ENCODE assay signal across 10 mouse cellular contexts in the genomic region with DNA sequence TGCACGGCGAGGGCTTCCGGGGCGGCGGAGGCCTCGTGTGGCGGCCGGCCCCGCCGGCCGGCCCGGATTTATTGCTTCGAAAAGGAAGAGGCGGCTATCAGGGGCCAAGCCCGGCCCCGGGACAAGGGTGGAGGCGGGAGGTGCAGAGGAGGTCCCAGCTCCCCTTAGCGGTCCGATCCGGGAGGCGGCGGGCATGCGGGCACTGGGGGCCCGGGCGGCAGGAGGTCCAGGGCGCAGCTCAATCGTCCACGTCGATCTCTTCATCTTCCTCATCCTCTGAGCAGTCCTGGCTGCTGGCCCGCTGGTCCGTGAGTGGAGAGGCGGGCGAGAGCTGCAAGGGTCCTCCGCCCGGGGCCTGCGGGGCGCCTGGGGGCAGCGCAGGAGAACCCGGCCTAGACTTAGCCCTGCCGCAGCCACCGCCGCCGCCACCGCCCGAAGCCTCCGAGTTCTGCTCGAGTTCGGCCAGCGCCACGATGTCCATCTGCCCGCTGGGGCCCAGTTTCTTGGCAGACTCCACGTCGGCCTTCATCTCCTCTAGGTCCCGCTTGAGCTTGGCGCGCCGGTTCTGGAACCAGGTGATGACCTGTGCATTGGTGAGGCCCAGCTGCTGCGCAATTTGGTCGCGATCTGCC. TPM values are rescaled to one million over a fixed set of nuclear protein-coding genes. Genes with fewer than 3 reads are reported as not detected.
DNase-seq lines count a peak whose midpoint lies in the region; ATAC-seq lines count a peak whose summit lies in the region.
"Had no signal": no experiment of that assay in that cellular context is flagged by ENCODE, and none has a peak within 500 bp of the region (broad histone marks: within the 10 kb centered on the region; RNA-seq: fewer than 3 reads in every experiment).

No protein-coding gene starts in this region.

- DNase-seq in embryo, embryonic 10 days (ENCODE audit: low spot score): peak; percentile 27
- no peak for DNase-seq in embryo, embryonic 11 days
- DNase-seq in lung, postnatal 10 days: no peak
- DNase-seq in adrenal gland, postnatal 14 days: no peak
- no peak for DNase-seq in layer of hippocampus, adult 9-11 months
- DNase-seq: lung, postnatal 14 days; right cerebral cortex, postnatal 14 days had no signal

- no peak overlapping the region for H3K9ac ChIP-seq in lung, embryonic 16.5 days (ENCODE audit: low read length)
- H3K9ac ChIP-seq in hindbrain, embryonic 15.5 days: peak overlapping the region; percentile 60
- peak overlapping the region; percentile 92 for H3K9ac ChIP-seq in neural tube, embryonic 14.5 days (replicated peaks; ENCODE audit: low read depth, low read length)

- H3K9me3 ChIP-seq in lung, embryonic 16.5 days (ENCODE audit: control insufficient read depth, low read length): no peaks in the 10 kb centered on the region
- no peaks in the 10 kb centered on the region for H3K9me3 ChIP-seq in hindbrain, embryonic 15.5 days
- H3K9me3 ChIP-seq in neural tube, embryonic 14.5 days (ENCODE audit: control insufficient read depth, low read length): no peaks in the 10 kb centered on the region

- no peaks in the 10 kb centered on the region for H3K36me3 ChIP-seq in lung, embryonic 16.5 days (ENCODE audit: control insufficient read depth, insufficient read depth, low read length)
- H3K36me3 ChIP-seq in hindbrain, embryonic 15.5 days: no peaks in the 10 kb centered on the region
- no peaks in the 10 kb centered on the region for H3K36me3 ChIP-seq in neural tube, embryonic 14.5 days (ENCODE audit: control insufficient read depth, insufficient read depth, low read length)

- ATAC-seq in lung, embryonic 16.5 days (ENCODE audit: low read depth): no peak
- no peak for ATAC-seq in hindbrain, embryonic 15.5 days (ENCODE audit: low FRiP score, low read depth)
- ATAC-seq in neural tube, embryonic 14.5 days (ENCODE audit: low read depth): no peak

- H3K4me3 ChIP-seq in lung, embryonic 16.5 days (ENCODE audit: low read length): peak overlapping the region; percentile 6; the same call in 1 of the 2 replicates
- peak overlapping the region; percentile 48 for H3K4me3 ChIP-seq in hindbrain, embryonic 15.5 days
- H3K4me3 ChIP-seq in neural tube, embryonic 14.5 days (ENCODE audit: low read depth, low read length): peak overlapping the region; percentile 65

- H3K27ac ChIP-seq in lung, embryonic 16.5 days (ENCODE audit: low read length): no peak overlapping the region
- peak overlapping the region; percentile 85 for H3K27ac ChIP-seq in hindbrain, embryonic 15.5 days (replicated peaks)
- peak overlapping the region; percentile 97 for H3K27ac ChIP-seq in neural tube, embryonic 14.5 days (ENCODE audit: low read depth, low read length)

- peak overlapping the region; percentile 17; the same call in 1 of the 2 replicates for H3K4me2 ChIP-seq in lung, embryonic 16.5 days (ENCODE audit: low read depth, low read length)
- H3K4me2 ChIP-seq in hindbrain, embryonic 15.5 days: peak overlapping the region; percentile 55
- H3K4me2 ChIP-seq in neural tube, embryonic 14.5 days (ENCODE audit: low read depth, low read length): peak overlapping the region; percentile 57

- H3K4me1 ChIP-seq in lung, embryonic 16.5 days (replicated peaks; ENCODE audit: control insufficient read depth, insufficient read depth, low read length): peaks cover 37% of the 10 kb centered on the region
- H3K4me1 ChIP-seq in hindbrain, embryonic 15.5 days (replicated peaks): peaks cover 38% of the 10 kb centered on the region
- H3K4me1 ChIP-seq in neural tube, embryonic 14.5 days (ENCODE audit: control insufficient read depth, insufficient read depth, low read length): peaks cover 13% of the 10 kb centered on the region; the same call in 1 of the 2 replicates

- H3K27me3 ChIP-seq in lung, embryonic 16.5 days (ENCODE audit: control insufficient read depth, insufficient read depth, low read depth, low read length): peaks cover 96% of the 10 kb centered on the region
- peaks cover 52% of the 10 kb centered on the region for H3K27me3 ChIP-seq in hindbrain, embryonic 15.5 days
- H3K27me3 ChIP-seq in neural tube, embryonic 14.5 days (ENCODE audit: control insufficient read depth, insufficient read depth, low read length): peaks cover 2% of the 10 kb centered on the region; the same call in 1 of the 2 replicates

- WGBS in lung, embryonic 16.5 days: under 1% methylated on average over 60 of the region's 60 CpGs
- under 1% methylated on average over 58 of the region's 60 CpGs for WGBS in hindbrain, embryonic 15.5 days
- under 1% methylated on average over 56 of the region's 60 CpGs for WGBS in neural tube, embryonic 14.5 days

RNA-seq across cellular contexts. Expression of a gene that starts 2.0 kb away (rescaled TPM):
- polyA plus RNA-seq in lung, embryonic 16.5 days (2015; fragmentation: Nextera tagmentation; extraction: Ambion mirVana): not detected in 2 replicates
- 9.9 and 12.2 TPM in 2 replicates for polyA plus RNA-seq in hindbrain, embryonic 15.5 days (2015; fragmentation: Nextera tagmentation; extraction: Ambion mirVana)
- 23.0 and 24.3 TPM in 2 replicates for polyA plus RNA-seq in neural tube, embryonic 14.5 days (2014; fragmentation: Nextera tagmentation; extraction: Ambion mirVana)
- not detected in 2 replicates for total RNA-seq in adrenal gland, postnatal 14 days (2021)

Comparison
In these comparisons a context has a peak if more than half of its experiments do, and no peak if none do; other contexts are left out.
1. H3K4me3 ChIP-seq: peak in every context shown above with its lines; median percentile 65 in neural tube, embryonic 14.5 days; 48 in hindbrain, embryonic 15.5 days; 6 in lung, embryonic 16.5 days.
2. RNA of a gene that starts 2.0 kb away (polyA plus RNA-seq): 23.0 to 24.3 TPM in neural tube, embryonic 14.5 days and 9.9 to 12.2 TPM in hindbrain, embryonic 15.5 days; not detected in lung, embryonic 16.5 days; every median in the first group is over 10 times any median in the second.
3. Peak in every context shown above with its lines, with median percentiles within 50 percentile points of each other: H3K4me2 ChIP-seq.